Mouse (Mus musculus) hindbrain, embryonic 16.5 days (tissue): ENCODE measurements at regions not wholly inside any gene's neighbourhood (a gene's known extent, or its start where the extent isn't known, plus 50 kb on each side); places are given as distances from the start of the nearest gene placed in this dataset.

Experiments used
- ATAC-seq: fragments of 200-750 bp; cut with Nextera tagmentation; 2 replicates; pipeline ENCODE4 v1.8.0; 2017; ENCODE audit warnings: moderate TSS enrichment, moderate library complexity
- H3K27ac ChIP-seq: fragments of 300-500 bp; sonication (generic); 2 replicates; pipeline ENCODE4 v1.5.1; 2014; ENCODE audit warnings: low read depth, mild to moderate bottlenecking, control low read depth, low read length, moderate library complexity
- H3K27me3 ChIP-seq: fragments of 300-500 bp; sonication (generic); replicated peaks from 2 replicates; pipeline ENCODE4 v1.6.1; 2014; ENCODE audit warnings: low read length; ENCODE audit not compliant: control insufficient read depth, insufficient read depth
- H3K36me3 ChIP-seq: fragments of 300-500 bp; sonication (generic); 2 replicates; pipeline ENCODE4 v1.6.1; 2014; ENCODE audit warnings: mild to moderate bottlenecking, low read length, moderate library complexity, mixed read lengths; ENCODE audit not compliant: control insufficient read depth, insufficient read depth
- H3K4me1 ChIP-seq: fragments of 300-500 bp; sonication (generic); 2 replicates; pipeline ENCODE4 v1.6.1; 2014; ENCODE audit warnings: low read depth, low read length; ENCODE audit not compliant: control insufficient read depth, insufficient read depth
- H3K4me2 ChIP-seq: fragments of 300-500 bp; sonication (generic); 2 replicates; pipeline ENCODE4 v1.6.1; 2014; ENCODE audit warnings: mild to moderate bottlenecking, low read length, control low read depth, moderate library complexity
- H3K4me3 ChIP-seq: fragments of 300-500 bp; sonication (generic); 2 replicates; pipeline ENCODE4 v1.5.1; 2014; ENCODE audit warnings: mild to moderate bottlenecking, low read length, control low read depth, moderate library complexity
- H3K9ac ChIP-seq: fragments of 300-500 bp; sonication (generic); 2 replicates; pipeline ENCODE4 v1.6.1; 2014; ENCODE audit warnings: low read depth, mild to moderate bottlenecking, control low read depth, low read length, moderate library complexity
- H3K9me3 ChIP-seq: fragments of 300-500 bp; sonication (generic); 2 replicates; pipeline ENCODE4 v1.6.1; 2014; ENCODE audit warnings: mild to moderate bottlenecking, low read length, moderate library complexity; ENCODE audit not compliant: control insufficient read depth
- WGBS: fragments of 180-500 bp; shearing (Covaris S2); extraction: QIAGEN DNeasy Blood & Tissue Kit; methylation state at CpG from one replicate; pipeline ENCODE4 v1.1.7; 2014; 5-methylcytosine and 5-hydroxymethylcytosine counted together

GRCm38 (mm10) chr15:67294797-67295196 lies 794.1 kb upstream of the Lrrc6 start:
- H3K9me3 ChIP-seq: no peaks in the 10 kb centered on the region
- H3K27me3 ChIP-seq: no peaks in the 10 kb centered on the region
- H3K4me3 ChIP-seq: no peak overlapping the region
- no peaks in the 10 kb centered on the region for H3K36me3 ChIP-seq
- no peak overlapping the region for H3K4me2 ChIP-seq
- H3K4me1 ChIP-seq: no peaks in the 10 kb centered on the region
- H3K27ac ChIP-seq: no peak overlapping the region
- no peak for ATAC-seq
- 96% methylated on average over 1 of the region's 1 CpGs for WGBS
- H3K9ac ChIP-seq: no peak overlapping the region

GRCm38 (mm10) chr15:67289749-67290148 lies 789.0 kb upstream of the Lrrc6 start:
- no peaks in the 10 kb centered on the region for H3K9me3 ChIP-seq
- no peaks in the 10 kb centered on the region for H3K27me3 ChIP-seq
- H3K36me3 ChIP-seq: no peaks in the 10 kb centered on the region
- no peak overlapping the region for H3K4me2 ChIP-seq
- H3K4me1 ChIP-seq: no peaks in the 10 kb centered on the region
- ATAC-seq: no peak
- no peak overlapping the region for H3K4me3 ChIP-seq
- H3K9ac ChIP-seq: no peak overlapping the region
- WGBS: 80% methylated on average over 4 of the region's 4 CpGs
- no peak overlapping the region for H3K27ac ChIP-seq

- ATAC-seq: no peak
- 27% methylated on average over 4 of the region's 4 CpGs for WGBS
- H3K4me3 ChIP-seq: no peak overlapping the region
- H3K27ac ChIP-seq: no peak overlapping the region
- no peaks in the 10 kb centered on the region for H3K9me3 ChIP-seq
- H3K27me3 ChIP-seq: no peaks in the 10 kb centered on the region
- no peak overlapping the region for H3K9ac ChIP-seq
- H3K4me1 ChIP-seq: no peaks in the 10 kb centered on the region
- H3K36me3 ChIP-seq: no peaks in the 10 kb centered on the region
- H3K4me2 ChIP-seq: no peak overlapping the region
Observed at GRCm38 (mm10) chr15:67284941-67285340, 784.2 kb upstream of the Lrrc6 start.

GRCm38 (mm10) chr15:67283275-67283972 lies 782.7 kb upstream of the Lrrc6 start:
- Histone ChIP-seq H3K4me1 (no peaks in the 10 kb centered on the region), H3K4me3 (no peak overlapping the region), H3K27me3 (no peaks in the 10 kb centered on the region), H3K9me3 (no peaks in the 10 kb centered on the region), H3K9ac (no peak overlapping the region), H3K4me2 (no peak overlapping the region), H3K36me3 (no peaks in the 10 kb centered on the region), H3K27ac (no peak overlapping the region)
- ATAC-seq: no peak
- WGBS: 89% methylated on average over 3 of the region's 3 CpGs

- Histone ChIP-seq H3K4me3 (no peak overlapping the region), H3K4me2 (no peak overlapping the region), H3K27me3 (no peaks in the 10 kb centered on the region), H3K9ac (no peak overlapping the region), H3K36me3 (no peaks in the 10 kb centered on the region), H3K4me1 (no peaks in the 10 kb centered on the region), H3K27ac (no peak overlapping the region), H3K9me3 (no peaks in the 10 kb centered on the region)
- ATAC-seq: no peak
- WGBS: 100% methylated on average over 1 of the region's 1 CpGs
Observed at GRCm38 (mm10) chr15:67278869-67279268, 778.2 kb upstream of the Lrrc6 start.

GRCm38 (mm10) chr15:67275058-67275457 lies 774.3 kb upstream of the Lrrc6 start:
- H3K4me3 ChIP-seq: no peak overlapping the region
- H3K4me2 ChIP-seq: no peak overlapping the region
- H3K4me1 ChIP-seq: no peaks in the 10 kb centered on the region
- H3K9me3 ChIP-seq: no peaks in the 10 kb centered on the region
- H3K27ac ChIP-seq: no peak overlapping the region
- no peak for ATAC-seq
- no peak overlapping the region for H3K9ac ChIP-seq
- H3K36me3 ChIP-seq: no peaks in the 10 kb centered on the region
- no peaks in the 10 kb centered on the region for H3K27me3 ChIP-seq

- no peak for ATAC-seq
- no peak overlapping the region for H3K4me2 ChIP-seq
- no peaks in the 10 kb centered on the region for H3K27me3 ChIP-seq
- no peaks in the 10 kb centered on the region for H3K36me3 ChIP-seq
- 92% methylated on average over 2 of the region's 2 CpGs for WGBS
- no peaks in the 10 kb centered on the region for H3K9me3 ChIP-seq
- H3K9ac ChIP-seq: no peak overlapping the region
- H3K27ac ChIP-seq: no peak overlapping the region
- no peak overlapping the region for H3K4me3 ChIP-seq
- H3K4me1 ChIP-seq: no peaks in the 10 kb centered on the region
Observed at GRCm38 (mm10) chr15:67272397-67272796, 771.7 kb upstream of the Lrrc6 start.

- H3K27ac ChIP-seq: no peak overlapping the region
- H3K27me3 ChIP-seq: no peaks in the 10 kb centered on the region
- no peaks in the 10 kb centered on the region for H3K36me3 ChIP-seq
- no peaks in the 10 kb centered on the region for H3K4me1 ChIP-seq
- no peak overlapping the region for H3K4me3 ChIP-seq
- H3K9me3 ChIP-seq: no peaks in the 10 kb centered on the region
- H3K4me2 ChIP-seq: no peak overlapping the region
- H3K9ac ChIP-seq: no peak overlapping the region
- ATAC-seq: no peak
- WGBS: 78% methylated on average over 6 of the region's 6 CpGs
Observed at GRCm38 (mm10) chr15:67263723-67264122, 763.0 kb upstream of the Lrrc6 start.

GRCm38 (mm10) chr15:67263313-67263712 lies 762.6 kb upstream of the Lrrc6 start:
- WGBS: 70% methylated on average over 2 of the region's 2 CpGs

GRCm38 (mm10) chr15:67262269-67262668 lies 761.6 kb upstream of the Lrrc6 start:
- H3K4me2 ChIP-seq: no peak overlapping the region
- ATAC-seq: no peak
- H3K27me3 ChIP-seq: no peaks in the 10 kb centered on the region
- no peak overlapping the region for H3K4me3 ChIP-seq
- no peaks in the 10 kb centered on the region for H3K9me3 ChIP-seq
- no peak overlapping the region for H3K9ac ChIP-seq
- no peaks in the 10 kb centered on the region for H3K36me3 ChIP-seq
- 86% methylated on average over 2 of the region's 2 CpGs for WGBS
- H3K4me1 ChIP-seq: no peaks in the 10 kb centered on the region
- H3K27ac ChIP-seq: no peak overlapping the region

More at GRCm38 (mm10) chr15:67263313-67263712, 762.6 kb upstream of the Lrrc6 start:
- Histone ChIP-seq H3K4me3 (no peak overlapping the region), H3K4me1 (no peaks in the 10 kb centered on the region), H3K36me3 (no peaks in the 10 kb centered on the region), H3K4me2 (no peak overlapping the region), H3K9ac (no peak overlapping the region), H3K9me3 (no peaks in the 10 kb centered on the region), H3K27ac (no peak overlapping the region), H3K27me3 (no peaks in the 10 kb centered on the region)
- no peak for ATAC-seq
